Mouse (Mus musculus) thymus, adult 18-20 months (tissue): ENCODE data around the gene Abca3.
A peak's percentile ranks its signal among the peaks of the same experiment; 100 is the strongest.
"Not testable (repeated sequence)": the region's sequence is repeated elsewhere in the genome, so short reads cannot be mapped to it uniquely, and the experiment has no call there.

Experiments used
- DNase-seq, 2 experiments: peaks; one replicate each; pipeline ENCODE4 v3.0.0; 2022; ENCODE audit warnings: mixed read lengths in 2 of 2

Gene Abca3

DNA sequence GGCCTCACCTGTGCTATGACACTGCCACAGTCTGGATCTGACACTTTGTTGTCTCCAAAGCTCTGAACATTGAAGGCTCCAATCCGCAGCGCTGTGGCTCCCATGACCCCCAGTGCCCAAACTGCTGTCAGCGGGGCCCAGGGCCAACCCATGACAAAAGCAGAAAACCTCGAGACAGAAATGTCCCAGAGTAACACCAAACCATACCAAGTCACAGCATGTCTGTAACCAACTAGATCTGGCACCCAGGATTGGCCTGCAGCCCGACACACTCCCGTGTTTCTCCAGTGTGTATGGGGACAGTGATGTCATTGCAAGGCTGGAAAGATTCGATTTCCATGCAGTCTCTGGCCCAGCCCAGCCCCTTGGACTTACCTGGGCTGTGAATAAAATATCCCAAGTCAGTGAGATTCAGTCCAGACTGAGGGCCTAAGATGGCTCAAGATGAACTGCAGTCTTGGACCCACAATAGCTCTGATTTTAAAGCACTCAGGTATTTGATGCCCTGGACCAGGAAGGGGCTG is 90.9 kb downstream of the Abca3 start, which contains the start of gene Dnase1l2:
Dnase1l2 (minus strand) TSS at position 474 of the 524 bp plus-strand sequence.
- DNase-seq, result no peak

GRCm38 (mm10) chr17:24443409-24443808 is 91.7 kb downstream of the Abca3 start:
- DNase-seq, result no peak

DNA sequence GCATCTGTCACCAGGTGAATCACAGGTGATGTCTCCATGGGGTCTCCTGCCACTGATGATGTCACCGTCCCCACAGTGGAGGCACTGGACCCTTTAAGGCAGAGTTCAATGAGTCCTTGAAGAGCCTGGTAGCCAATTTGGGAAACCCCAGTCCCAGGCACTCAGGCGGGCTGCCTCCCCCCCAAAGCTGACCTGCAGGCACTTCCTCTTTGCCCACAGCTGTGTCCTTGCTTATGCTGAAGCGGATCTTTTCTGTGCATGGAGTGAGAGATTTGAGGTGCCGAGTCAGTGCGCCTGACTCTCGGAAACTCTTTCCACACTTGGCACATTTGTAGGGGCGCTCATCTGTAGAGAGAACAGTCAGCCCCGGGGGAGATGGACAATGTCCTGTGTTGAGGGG is 94.8 kb downstream of the Abca3 start:
- no peak for DNase-seq

GRCm38 (mm10) chr17:24449507-24449906 is 97.8 kb downstream of the Abca3 start:
- no peak for DNase-seq

DNA sequence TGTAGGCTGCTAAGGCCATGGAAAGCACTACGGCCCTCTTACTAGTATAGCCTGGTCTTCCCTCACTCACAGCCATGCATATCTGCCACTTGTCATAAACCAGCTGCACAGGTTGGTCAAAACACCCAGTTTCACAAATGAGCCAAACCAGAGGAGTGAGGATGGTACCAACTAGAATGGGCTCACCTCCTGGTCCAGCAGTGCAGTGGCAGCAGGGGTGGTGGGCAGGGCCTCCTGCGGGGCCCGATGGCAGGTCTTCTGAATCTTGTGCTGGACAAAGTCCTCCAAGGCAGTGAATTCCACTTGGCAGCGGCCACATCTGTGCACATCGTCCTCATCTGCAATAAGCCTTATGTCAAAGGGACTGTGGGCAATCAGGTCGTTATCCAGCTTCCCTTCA is 99.5 kb downstream of the Abca3 start:
- no peak for DNase-seq

GRCm38 (mm10) chr17:24453372-24453771 is 101.6 kb downstream of the Abca3 start:
- DNase-seq, result no peak

DNA sequence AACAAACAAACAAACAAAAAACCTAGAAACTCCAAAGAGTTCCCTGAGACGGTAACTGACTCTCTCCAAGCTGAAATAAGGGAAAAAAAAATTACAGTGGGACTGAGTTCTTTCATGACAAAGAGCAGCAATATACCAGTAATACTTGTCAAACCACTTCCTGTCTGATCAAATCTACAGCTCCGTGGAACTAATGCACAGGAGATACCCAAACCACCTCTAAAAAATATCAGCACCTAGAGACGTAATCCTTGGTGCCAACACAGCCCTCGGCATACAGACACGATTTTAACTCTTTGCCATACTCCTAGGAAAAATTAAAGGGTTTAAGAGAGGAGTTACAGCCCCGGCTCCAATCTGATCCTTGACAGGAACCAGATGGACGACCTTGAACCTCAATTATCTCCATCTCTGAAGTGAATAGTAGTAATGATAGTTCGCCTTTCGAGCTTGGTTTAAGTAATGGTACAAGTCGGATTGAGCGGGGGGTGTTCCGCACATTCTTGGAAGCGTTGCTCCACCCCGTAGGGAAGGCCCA is 102.5 kb downstream of the Abca3 start:
- no peak for DNase-seq

DNA sequence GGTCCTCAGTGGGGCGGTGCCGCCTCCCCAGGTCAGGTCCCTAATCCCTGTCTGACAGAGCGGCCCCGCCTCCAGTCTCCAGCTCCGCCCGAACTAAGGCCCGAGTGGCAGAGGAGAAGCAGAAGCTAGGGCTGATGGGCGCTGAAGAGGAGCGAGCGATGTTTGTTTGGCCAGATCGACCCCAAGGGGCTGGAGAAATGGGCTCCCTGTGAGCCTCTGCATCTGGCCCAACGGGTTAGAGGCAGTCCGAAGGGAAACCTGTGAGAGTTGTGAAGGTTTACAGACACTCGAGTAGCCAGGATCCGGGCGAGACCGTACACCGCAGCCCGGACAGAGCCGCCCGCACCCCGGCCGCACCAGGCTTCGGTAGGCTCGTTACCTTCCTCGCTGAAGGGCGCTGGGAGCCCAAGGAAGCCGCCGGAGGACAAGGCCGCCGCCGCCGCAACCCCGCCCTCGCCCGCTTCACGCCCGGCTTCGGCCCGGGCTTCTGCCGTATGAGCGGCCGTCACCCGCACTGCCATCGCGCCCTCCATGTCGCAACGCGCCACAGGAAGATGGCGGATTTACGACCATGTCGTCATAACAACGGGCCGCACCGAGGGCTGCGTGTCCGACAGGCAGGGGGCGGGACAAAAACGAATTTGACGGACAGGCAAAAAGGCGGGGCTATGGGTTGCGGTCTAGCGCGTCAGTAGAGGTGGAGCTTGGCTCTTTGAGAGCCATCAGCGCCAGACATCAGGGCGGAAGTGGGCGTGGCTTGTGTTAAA is 103.2 kb downstream of the Abca3 start:
- peak; percentile 99 for DNase-seq

- DNase-seq, result not testable (repeated sequence)
Observed at GRCm38 (mm10) chr17:24455523-24456206, 103.9 kb downstream of the Abca3 start.
